Mouse (Mus musculus): ENCODE data around the gene Patz1. TPM values are rescaled to one million over a fixed set of nuclear protein-coding genes. Genes with fewer than 3 reads are reported as not detected.

Gene Patz1
- total and polyA plus RNA-seq, 2 experiments from 2014 or later, result 40.4 to 89.6 TPM

- peaks cover 78% of the 10 kb centered on the region for H3K36me3 ChIP-seq (ENCODE audit: insufficient read depth, low read length)
- H3K4me2 ChIP-seq (ENCODE audit: low read depth, low read length), result no peak overlapping the region
- H3K27me3 ChIP-seq (ENCODE audit: insufficient read depth, low read length), result no peaks in the 10 kb centered on the region
- H3K27ac ChIP-seq, result no peak overlapping the region
- H3K4me1 ChIP-seq (ENCODE audit: insufficient read depth, low read length), result peaks cover 15% of the 10 kb centered on the region
- WGBS, result 91% methylated on average over 10 of the region's 10 CpGs
- ATAC-seq, result no peak
- H3K9me3 ChIP-seq (ENCODE audit: low read length), result no peaks in the 10 kb centered on the region
- H3K9ac ChIP-seq (replicated peaks; ENCODE audit: low read length), result no peak overlapping the region
- no peak for TF ChIP-seq CTCF (IDR thresholded peaks at IDR 0.05; ENCODE audit: low read depth)
- H3K4me3 ChIP-seq (ENCODE audit: low read length), result no peak overlapping the region
- DNase-seq (ENCODE audit: low spot score), result no peak
Observed at GRCm38 (mm10) chr11:3297871-3298812, 9.5 kb downstream of the Patz1 start.

DNA sequence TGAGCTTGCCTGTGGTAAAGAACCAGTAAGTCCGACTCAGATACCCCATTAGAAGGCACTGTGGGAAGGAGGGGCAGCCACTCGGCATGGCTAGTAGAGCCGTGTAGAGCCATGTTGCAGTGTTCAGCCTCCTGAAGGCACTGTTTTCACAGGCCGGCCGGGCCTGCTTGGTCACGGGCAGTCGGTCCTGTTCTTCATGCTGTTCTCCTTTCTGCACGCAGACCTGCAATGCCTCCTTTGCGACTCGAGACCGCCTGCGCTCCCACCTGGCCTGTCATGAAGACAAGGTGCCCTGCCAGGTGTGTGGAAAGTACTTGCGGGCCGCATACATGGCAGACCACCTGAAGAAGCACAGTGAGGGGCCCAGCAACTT is 10.1 kb downstream of the Patz1 start:
- peaks cover 77% of the 10 kb centered on the region for H3K36me3 ChIP-seq (ENCODE audit: insufficient read depth, low read length)

DNA sequence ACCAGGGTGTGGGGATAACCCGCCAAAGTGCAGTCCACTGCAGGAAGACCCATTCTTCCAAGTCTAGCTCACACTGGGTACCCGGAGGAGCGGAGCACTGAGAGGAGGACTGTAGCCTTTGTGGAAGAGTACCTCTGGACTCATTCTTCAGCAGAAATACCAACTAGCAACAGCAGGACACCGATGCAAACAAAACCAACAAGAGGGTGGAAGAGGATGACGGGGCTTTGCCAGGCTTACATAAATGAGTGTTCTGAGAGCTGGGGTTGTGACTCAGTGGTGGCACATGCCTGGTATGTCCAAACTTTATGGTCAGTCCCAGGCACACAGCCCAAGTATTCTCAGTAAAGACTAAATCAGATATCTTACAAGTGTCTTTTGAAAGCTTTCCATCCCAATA is 12.4 kb downstream of the Patz1 start:
- no peak overlapping the region for H3K27ac ChIP-seq
- DNase-seq (ENCODE audit: low spot score), result no peak
- TF ChIP-seq CTCF (IDR thresholded peaks at IDR 0.05; ENCODE audit: low read depth), result no peak
- no peak overlapping the region for H3K4me2 ChIP-seq (ENCODE audit: low read depth, low read length)
- peaks cover 77% of the 10 kb centered on the region for H3K36me3 ChIP-seq (ENCODE audit: insufficient read depth, low read length)
- no peak overlapping the region for H3K9ac ChIP-seq (replicated peaks; ENCODE audit: low read length)
- no peaks in the 10 kb centered on the region for H3K9me3 ChIP-seq (ENCODE audit: low read length)
- ATAC-seq, result no peak
- H3K4me3 ChIP-seq (ENCODE audit: low read length), result no peak overlapping the region
- H3K4me1 ChIP-seq (ENCODE audit: insufficient read depth, low read length), result no peaks in the 10 kb centered on the region
- H3K27me3 ChIP-seq (ENCODE audit: insufficient read depth, low read length), result no peaks in the 10 kb centered on the region
- WGBS, result 93% methylated on average over 5 of the region's 5 CpGs

More for the DNA sequence above, 10.1 kb downstream of the Patz1 start:
- WGBS, result 92% methylated on average over 14 of the region's 14 CpGs
- no peak for TF ChIP-seq CTCF (IDR thresholded peaks at IDR 0.05; ENCODE audit: low read depth)
- H3K9ac ChIP-seq (replicated peaks; ENCODE audit: low read length), result no peak overlapping the region
- no peak overlapping the region for H3K4me3 ChIP-seq (ENCODE audit: low read length)
- H3K27me3 ChIP-seq (ENCODE audit: insufficient read depth, low read length), result no peaks in the 10 kb centered on the region
- no peak overlapping the region for H3K27ac ChIP-seq
- DNase-seq (ENCODE audit: low spot score), result no peak
- no peaks in the 10 kb centered on the region for H3K9me3 ChIP-seq (ENCODE audit: low read length)
- no peak for ATAC-seq
- H3K4me1 ChIP-seq (ENCODE audit: insufficient read depth, low read length), result peaks cover 8% of the 10 kb centered on the region
- H3K4me2 ChIP-seq (ENCODE audit: low read depth, low read length), result no peak overlapping the region

DNA sequence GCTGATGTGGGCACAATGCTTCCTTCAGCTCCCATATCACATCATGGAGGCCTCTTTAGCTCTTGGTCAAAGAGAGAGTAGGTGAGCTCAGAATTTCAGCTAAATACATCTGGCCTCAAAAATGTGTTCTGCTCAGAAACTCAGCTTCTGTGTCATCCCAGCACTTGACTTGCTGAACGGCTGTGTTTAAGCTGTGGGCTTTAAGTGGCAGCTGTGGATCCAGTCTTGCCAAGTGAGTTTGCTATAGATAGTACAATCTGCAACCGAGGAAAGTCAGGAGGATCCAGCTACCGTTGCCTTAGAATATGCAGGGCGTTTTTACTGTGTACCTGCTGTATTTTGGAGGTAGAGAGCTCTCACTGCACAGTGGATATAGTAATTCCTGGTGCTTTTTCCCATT is 13.7 kb downstream of the Patz1 start:
- TF ChIP-seq CTCF (IDR thresholded peaks at IDR 0.05; ENCODE audit: low read depth), result no peak
- DNase-seq (ENCODE audit: low spot score), result no peak
- WGBS, result 87% methylated on average over 4 of the region's 4 CpGs
- H3K27ac ChIP-seq, result no peak overlapping the region
- H3K4me1 ChIP-seq (ENCODE audit: insufficient read depth, low read length), result no peaks in the 10 kb centered on the region
- no peak for ATAC-seq
- H3K4me3 ChIP-seq (ENCODE audit: low read length), result no peak overlapping the region
- 0 out of 2 replicates have a peak overlapping the region, but pooled peaks have one; percentile 13 for H3K9ac ChIP-seq (replicated peaks; ENCODE audit: low read length)
- no peak overlapping the region for H3K4me2 ChIP-seq (ENCODE audit: low read depth, low read length)
- peaks cover 83% of the 10 kb centered on the region for H3K36me3 ChIP-seq (ENCODE audit: insufficient read depth, low read length)
- no peaks in the 10 kb centered on the region for H3K9me3 ChIP-seq (ENCODE audit: low read length)
- no peaks in the 10 kb centered on the region for H3K27me3 ChIP-seq (ENCODE audit: insufficient read depth, low read length)

GRCm38 (mm10) chr11:3302792-3303191 is 14.1 kb downstream of the Patz1 start:
- no peaks in the 10 kb centered on the region for H3K4me1 ChIP-seq (ENCODE audit: insufficient read depth, low read length)
- no peaks in the 10 kb centered on the region for H3K27me3 ChIP-seq (ENCODE audit: insufficient read depth, low read length)
- no peak for DNase-seq (ENCODE audit: low spot score)
- 73% methylated on average over 4 of the region's 4 CpGs for WGBS
- H3K36me3 ChIP-seq (ENCODE audit: insufficient read depth, low read length), result peaks cover 83% of the 10 kb centered on the region
- no peaks in the 10 kb centered on the region for H3K9me3 ChIP-seq (ENCODE audit: low read length)
- no peak overlapping the region for H3K4me2 ChIP-seq (ENCODE audit: low read depth, low read length)
- no peak for TF ChIP-seq CTCF (IDR thresholded peaks at IDR 0.05; ENCODE audit: low read depth)
- H3K4me3 ChIP-seq (ENCODE audit: low read length), result no peak overlapping the region
- no peak for ATAC-seq
- no peak overlapping the region for H3K27ac ChIP-seq
- no peak overlapping the region for H3K9ac ChIP-seq (replicated peaks; ENCODE audit: low read length)

GRCm38 (mm10) chr11:3305821-3306220 is 17.1 kb downstream of the Patz1 start:
- Histone ChIP-seq H3K9me3 (ENCODE audit: low read length) (no peaks in the 10 kb centered on the region), H3K36me3 (ENCODE audit: insufficient read depth, low read length) (peaks cover 88% of the 10 kb centered on the region), H3K9ac (replicated peaks; ENCODE audit: low read length) (no peak overlapping the region), H3K4me3 (ENCODE audit: low read length) (no peak overlapping the region), H3K27me3 (ENCODE audit: insufficient read depth, low read length) (no peaks in the 10 kb centered on the region), H3K27ac (no peak overlapping the region), H3K4me2 (ENCODE audit: low read depth, low read length) (no peak overlapping the region), H3K4me1 (ENCODE audit: insufficient read depth, low read length) (no peaks in the 10 kb centered on the region)
- no peak for ATAC-seq
- TF ChIP-seq CTCF (IDR thresholded peaks at IDR 0.05; ENCODE audit: low read depth), result no peak
- WGBS, result 87% methylated on average over 4 of the region's 4 CpGs
- no peak for DNase-seq (ENCODE audit: low spot score)

- no peaks in the 10 kb centered on the region for H3K4me1 ChIP-seq (ENCODE audit: insufficient read depth, low read length)
- H3K27me3 ChIP-seq (ENCODE audit: insufficient read depth, low read length), result no peaks in the 10 kb centered on the region
- 94% methylated on average over 3 of the region's 3 CpGs for WGBS
- DNase-seq (ENCODE audit: low spot score) (no peak), ATAC-seq (no peak)
- H3K4me3 ChIP-seq (ENCODE audit: low read length), result no peak overlapping the region
- H3K36me3 ChIP-seq (ENCODE audit: insufficient read depth, low read length), result peaks cover 83% of the 10 kb centered on the region
- H3K27ac ChIP-seq, result no peak overlapping the region
- no peak for TF ChIP-seq CTCF (IDR thresholded peaks at IDR 0.05; ENCODE audit: low read depth)
- H3K9me3 ChIP-seq (ENCODE audit: low read length), result no peaks in the 10 kb centered on the region
- H3K9ac ChIP-seq (replicated peaks; ENCODE audit: low read length), result no peak overlapping the region
- no peak overlapping the region for H3K4me2 ChIP-seq (ENCODE audit: low read depth, low read length)
Observed at GRCm38 (mm10) chr11:3307875-3308274, 19.2 kb downstream of the Patz1 start.

Measured in hindbrain, postnatal 0 days (tissue).